Mouse (Mus musculus): ENCODE data around the gene Wfdc10. TPM values are rescaled to one million over a fixed set of nuclear protein-coding genes. Genes with fewer than 3 reads are reported as not detected.
"Not testable (repeated sequence)": the region's sequence is repeated elsewhere in the genome, so short reads cannot be mapped to it uniquely, and the experiment has no call there.

Gene Wfdc10
- not detected for total RNA-seq (2022)

- no peak for DNase-seq (ENCODE audit: low spot score in 2 of 2)
These were observed at the start of gene Wfdc10 for GRCm38 (mm10) chr2:164655858-164656257. TSS of gene Wfdc10 (plus strand) at chr2:164656046.

GRCm38 (mm10) chr2:164608781-164609180 is 47.1 kb upstream of the Wfdc10 start:
- no peak for DNase-seq (ENCODE audit: low spot score in 2 of 2)

- not testable (repeated sequence) for DNase-seq (ENCODE audit: low spot score in 2 of 2)
These were observed 42.4 kb upstream of the Wfdc10 start, which contains the start of the genes Wfdc6b and Wfdc8 for GRCm38 (mm10) chr2:164613471-164613870. TSS of gene Wfdc6b (plus strand) at chr2:164613522. TSS of gene Wfdc8 (minus strand) at chr2:164613626.

- no peak for DNase-seq (ENCODE audit: low spot score in 2 of 2)
These were observed 40.5 kb upstream of the Wfdc10 start for GRCm38 (mm10) chr2:164615386-164615785.

GRCm38 (mm10) chr2:164619050-164619449 is 36.8 kb upstream of the Wfdc10 start:
- no peak for DNase-seq (ENCODE audit: low spot score in 2 of 2)

- no peak for DNase-seq (ENCODE audit: low spot score in 2 of 2)
These were observed 34.1 kb upstream of the Wfdc10 start for GRCm38 (mm10) chr2:164621775-164622174.

- DNase-seq (ENCODE audit: low spot score in 2 of 2) = no peak
These were observed 20.6 kb upstream of the Wfdc10 start for GRCm38 (mm10) chr2:164635266-164635665.

GRCm38 (mm10) chr2:164638696-164639095 is 17.1 kb upstream of the Wfdc10 start, which contains the start of gene Wfdc16:
TSS of gene Wfdc16 (minus strand) at chr2:164638796.
- no peak for DNase-seq (ENCODE audit: low spot score in 2 of 2)

GRCm38 (mm10) chr2:164641129-164641528 is 14.7 kb upstream of the Wfdc10 start:
- DNase-seq (ENCODE audit: low spot score in 2 of 2) = no peak

- DNase-seq (ENCODE audit: low spot score in 2 of 2) = no peak
These were observed 13.8 kb upstream of the Wfdc10 start for GRCm38 (mm10) chr2:164641881-164642673.

GRCm38 (mm10) chr2:164656483-164656882 is 637 bp downstream of the Wfdc10 start, which contains the start of gene Wfdc9:
TSS of gene Wfdc9 (minus strand) at chr2:164656583.
- no peak for DNase-seq (ENCODE audit: low spot score in 2 of 2)

GRCm38 (mm10) chr2:164664851-164665250 is 9.0 kb downstream of the Wfdc10 start:
- DNase-seq (ENCODE audit: low spot score in 2 of 2) = no peak

- no peak for DNase-seq (ENCODE audit: low spot score in 2 of 2)
These were observed 14.4 kb downstream of the Wfdc10 start for GRCm38 (mm10) chr2:164670261-164670660.

GRCm38 (mm10) chr2:164670938-164671337 is 15.1 kb downstream of the Wfdc10 start:
- no peak for DNase-seq (ENCODE audit: low spot score in 2 of 2)

GRCm38 (mm10) chr2:164673987-164674386 is 18.1 kb downstream of the Wfdc10 start, which contains the start of gene Wfdc11:
TSS of gene Wfdc11 (minus strand) at chr2:164674087.
- no peak for DNase-seq (ENCODE audit: low spot score in 2 of 2)

- no peak for DNase-seq (ENCODE audit: low spot score in 2 of 2)
These were observed 20.3 kb downstream of the Wfdc10 start for GRCm38 (mm10) chr2:164676103-164676502.

- no peak for DNase-seq (ENCODE audit: low spot score in 2 of 2)
These were observed 21.3 kb downstream of the Wfdc10 start for GRCm38 (mm10) chr2:164676916-164677685.

GRCm38 (mm10) chr2:164678848-164679625 is 23.2 kb downstream of the Wfdc10 start:
- DNase-seq (ENCODE audit: low spot score in 2 of 2) = peak; percentile 11 to 20

- DNase-seq (ENCODE audit: low spot score in 2 of 2) = no peak
These were observed 24.1 kb downstream of the Wfdc10 start for GRCm38 (mm10) chr2:164679906-164680305.

GRCm38 (mm10) chr2:164684807-164685206 is 29.0 kb downstream of the Wfdc10 start, which contains the start of gene Wfdc13:
TSS of gene Wfdc13 (plus strand) at chr2:164685107.
- DNase-seq (ENCODE audit: low spot score in 2 of 2) = no peak

- DNase-seq (ENCODE audit: low spot score in 2 of 2) = no peak
These were observed 42.4 kb downstream of the Wfdc10 start, which contains the start of gene Spint4 for GRCm38 (mm10) chr2:164698201-164698600. TSS of gene Spint4 (plus strand) at chr2:164698501.
